Mouse (Mus musculus): ENCODE results near the gene Oscar. TPM values are rescaled to one million over a fixed set of nuclear protein-coding genes. Genes with fewer than 3 reads are reported as not detected.

Oscar gene
- total RNA-seq (2021): under 1 TPM; 0.52 to 0.81 TPM

DNA sequence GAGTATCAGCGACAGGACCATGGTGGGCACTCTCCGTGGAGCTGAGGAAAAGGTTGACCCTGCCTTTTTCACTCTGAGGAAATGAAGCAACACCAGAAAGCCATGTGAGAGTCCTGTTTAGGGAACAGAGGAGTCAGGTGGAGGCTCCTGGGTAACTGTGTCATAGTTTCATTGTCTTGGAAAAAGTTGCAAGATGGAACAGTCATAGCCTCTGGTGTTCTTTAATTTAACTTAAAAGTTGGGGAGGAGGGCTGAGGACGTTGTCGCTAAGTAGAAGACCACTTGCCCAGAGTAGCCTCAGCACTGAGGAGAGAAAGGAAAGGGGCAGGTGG is at the start of gene Oscar:
Gene Oscar (minus strand): TSS at position 101 of the 332 bp plus-strand sequence.
- no peak for DNase-seq

- peak; percentile 97 for DNase-seq
These were observed 49.5 kb upstream of the Oscar start, which contains the start of gene Leng1 for GRCm38 (mm10) chr7:3665215-3666114. Gene Leng1 (minus strand): TSS chr7:3665840.

DNA sequence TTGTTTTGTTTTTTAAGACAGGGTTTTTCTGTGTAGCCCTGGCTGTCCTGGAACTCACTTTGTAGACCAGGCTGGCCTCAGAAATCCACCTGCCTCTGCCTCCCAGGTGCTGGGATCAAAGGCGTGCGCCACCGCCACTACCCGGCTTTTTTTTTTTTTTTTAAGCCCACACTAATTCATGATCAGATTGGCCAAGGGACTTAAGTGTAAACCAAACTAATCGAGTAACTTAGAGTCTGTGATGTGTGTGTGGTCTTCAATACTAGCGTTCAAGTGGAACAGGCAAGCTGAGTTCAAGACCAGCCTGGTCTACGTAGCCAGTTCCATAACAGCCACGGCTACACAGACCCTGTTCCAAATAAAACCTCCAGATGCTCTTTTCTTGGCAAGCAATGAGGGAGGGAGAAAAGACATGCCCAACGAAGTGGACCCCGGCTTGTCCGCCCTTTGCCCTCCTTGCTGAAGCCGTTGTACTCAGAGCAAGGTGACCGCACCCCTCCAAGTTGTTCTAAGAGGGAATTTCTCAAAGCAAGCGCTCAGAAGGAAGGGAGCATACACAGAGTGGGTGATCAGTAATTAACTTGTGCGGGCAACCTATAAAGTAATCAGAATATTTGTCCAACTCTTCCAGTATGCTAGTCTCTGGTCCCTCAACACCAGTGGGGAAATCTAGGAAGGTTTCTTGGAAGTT is 48.7 kb upstream of the Oscar start:
- peak; percentile 24 for DNase-seq

- DNase-seq: no peak
These were observed 42.6 kb upstream of the Oscar start for GRCm38 (mm10) chr7:3658578-3658977.

DNA sequence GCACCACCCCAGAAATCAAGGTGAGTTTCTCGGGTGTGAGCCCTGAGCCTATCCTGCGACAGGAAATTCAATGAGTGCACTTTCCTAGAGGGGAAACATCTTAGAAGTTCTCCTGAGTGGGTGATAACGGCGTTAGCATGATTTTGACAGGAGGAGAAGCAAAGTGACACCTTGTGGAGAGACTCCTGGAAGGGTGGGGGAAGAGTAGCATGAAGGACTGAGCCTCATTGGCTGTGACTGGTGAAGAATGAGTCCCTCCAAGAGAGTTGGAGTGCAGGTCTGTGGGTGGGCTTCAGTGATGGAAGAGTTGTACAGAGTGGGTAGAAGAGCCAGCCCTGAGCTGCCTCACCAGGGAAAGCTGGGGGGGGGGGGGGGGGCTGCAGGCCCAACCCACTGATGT is 41.0 kb upstream of the Oscar start:
- DNase-seq: no peak

DNA sequence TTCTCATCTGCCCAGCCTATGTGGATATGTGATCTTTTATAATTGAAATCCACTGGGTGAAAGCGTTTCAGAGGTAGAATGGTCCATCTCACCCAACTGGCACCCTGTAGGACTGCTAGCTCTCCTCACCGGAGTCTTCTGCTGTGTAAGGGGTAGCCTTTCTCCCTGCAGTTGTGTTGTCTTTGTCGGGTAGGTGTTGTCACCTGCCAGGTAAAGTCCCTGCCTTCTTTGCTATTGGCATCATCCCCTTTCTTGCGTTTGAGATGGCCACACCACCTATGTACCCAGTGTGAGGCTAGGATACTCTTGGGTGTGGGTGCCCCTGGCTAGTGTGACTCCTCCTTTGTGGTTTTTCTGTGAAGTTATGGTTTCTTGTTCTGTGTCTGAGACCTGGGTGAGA is 30.7 kb upstream of the Oscar start:
- DNase-seq: no peak

- no peak for DNase-seq
These were observed 30.2 kb upstream of the Oscar start for GRCm38 (mm10) chr7:3646188-3646587.

DNA sequence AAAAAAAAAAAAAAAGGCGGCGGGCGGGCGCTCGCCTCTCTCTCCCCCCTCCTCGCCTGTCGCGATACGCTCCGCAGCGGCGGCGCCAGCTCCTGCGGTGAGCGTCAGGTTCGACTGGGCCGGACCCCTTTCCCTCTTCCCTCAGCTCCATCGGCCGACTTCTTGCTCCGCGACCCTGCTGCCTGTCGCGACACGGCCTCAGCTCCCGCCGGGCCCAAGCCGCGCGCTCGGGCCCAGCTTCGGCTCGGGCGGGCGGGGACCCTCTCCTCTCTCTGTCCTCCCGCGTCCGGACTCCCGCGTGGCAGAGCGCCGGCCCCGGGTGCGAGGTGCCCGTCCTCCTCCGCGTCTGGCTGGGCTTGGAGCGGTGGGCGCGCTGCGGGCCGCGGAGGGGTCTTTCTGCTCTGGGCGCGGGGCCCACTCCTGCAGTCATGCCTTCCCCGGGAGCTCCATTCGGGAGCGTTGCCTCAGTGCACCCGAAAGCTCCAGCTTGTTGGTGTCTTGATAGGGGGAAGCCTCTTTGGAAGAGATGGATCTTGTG is 29.6 kb upstream of the Oscar start:
- no peak for DNase-seq

DNA sequence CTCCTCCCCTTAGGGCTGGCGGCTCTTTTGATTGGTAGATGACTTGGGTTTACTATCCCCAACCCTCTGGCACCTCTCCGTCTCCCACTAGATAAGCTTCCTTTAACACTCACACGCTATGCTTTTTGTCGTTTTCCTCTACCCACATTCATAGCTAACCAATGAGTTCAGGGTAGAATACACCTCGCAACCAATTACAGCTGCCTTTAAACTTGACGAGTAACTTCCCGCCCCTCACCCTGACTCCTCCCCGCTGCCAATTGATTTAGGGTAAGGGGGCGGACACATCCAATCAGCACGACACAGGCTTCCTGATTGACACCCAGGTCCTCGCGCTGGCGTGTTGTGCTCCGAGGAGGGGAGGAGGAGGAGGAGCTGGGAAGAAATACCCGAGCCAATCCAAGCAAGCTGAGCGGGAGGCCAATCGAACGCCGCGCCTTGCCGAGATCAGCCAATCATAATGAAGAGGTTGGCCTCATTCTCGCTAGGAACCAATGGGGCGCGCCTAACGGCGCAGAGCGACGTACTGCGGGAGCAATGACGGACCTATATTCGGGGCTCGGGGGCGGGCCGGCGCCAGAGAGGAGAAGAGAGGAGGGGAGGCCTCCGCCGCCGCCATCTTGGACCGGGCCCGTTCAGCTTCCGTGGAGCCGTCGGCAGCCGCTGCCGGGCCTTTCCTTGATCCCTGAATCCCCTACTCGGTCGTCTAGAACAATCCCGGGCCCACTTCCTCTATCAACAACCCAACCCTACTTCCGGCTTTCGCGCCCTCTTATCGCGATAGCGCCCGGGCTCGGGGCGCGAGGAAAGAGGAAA is 28.9 kb upstream of the Oscar start, which contains the start of gene Cnot3:
Gene Cnot3 (plus strand): TSS at position 597 of the 816 bp plus-strand sequence.
- peak; percentile 98 for DNase-seq

GRCm38 (mm10) chr7:3644348-3644671 is 28.4 kb upstream of the Oscar start:
- DNase-seq: no peak

DNA sequence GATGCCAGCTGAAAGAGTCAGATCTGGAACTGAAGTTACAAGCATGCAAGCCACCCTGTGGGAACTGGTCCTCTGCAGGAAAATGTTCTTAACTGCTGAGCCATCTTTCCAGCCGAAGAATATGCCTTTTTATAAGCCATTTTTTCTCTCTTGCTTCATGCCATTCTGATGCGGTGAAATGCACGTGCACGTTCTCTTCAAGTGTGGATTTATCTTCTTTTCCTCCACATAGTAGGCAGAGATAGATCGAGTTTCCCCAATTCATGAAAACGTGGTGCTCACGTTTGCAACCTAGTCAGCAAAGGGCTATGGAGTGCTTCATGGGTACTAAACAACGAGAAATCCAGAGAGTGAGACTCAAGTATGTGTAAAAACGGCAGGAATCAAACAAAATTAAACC is 27.9 kb upstream of the Oscar start:
- no peak for DNase-seq

GRCm38 (mm10) chr7:3643412-3643811 is 27.5 kb upstream of the Oscar start:
- DNase-seq: no peak

DNA sequence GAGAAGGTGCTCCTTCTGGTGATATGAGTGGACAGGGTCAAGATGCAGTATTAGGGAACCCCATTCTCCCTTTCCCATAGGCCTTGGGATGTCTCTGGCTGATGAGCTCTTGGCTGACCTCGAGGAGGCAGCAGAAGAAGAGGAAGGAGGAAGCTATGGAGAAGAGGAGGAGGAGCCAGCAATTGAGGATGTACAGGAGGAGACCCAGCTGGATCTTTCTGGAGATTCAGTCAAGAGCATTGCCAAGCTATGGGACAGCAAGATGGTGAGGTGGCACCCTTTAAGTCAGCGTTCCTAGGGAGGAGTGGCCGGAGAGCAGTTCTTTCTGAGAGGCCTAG is 14.5 kb upstream of the Oscar start:
- DNase-seq: no peak

DNA sequence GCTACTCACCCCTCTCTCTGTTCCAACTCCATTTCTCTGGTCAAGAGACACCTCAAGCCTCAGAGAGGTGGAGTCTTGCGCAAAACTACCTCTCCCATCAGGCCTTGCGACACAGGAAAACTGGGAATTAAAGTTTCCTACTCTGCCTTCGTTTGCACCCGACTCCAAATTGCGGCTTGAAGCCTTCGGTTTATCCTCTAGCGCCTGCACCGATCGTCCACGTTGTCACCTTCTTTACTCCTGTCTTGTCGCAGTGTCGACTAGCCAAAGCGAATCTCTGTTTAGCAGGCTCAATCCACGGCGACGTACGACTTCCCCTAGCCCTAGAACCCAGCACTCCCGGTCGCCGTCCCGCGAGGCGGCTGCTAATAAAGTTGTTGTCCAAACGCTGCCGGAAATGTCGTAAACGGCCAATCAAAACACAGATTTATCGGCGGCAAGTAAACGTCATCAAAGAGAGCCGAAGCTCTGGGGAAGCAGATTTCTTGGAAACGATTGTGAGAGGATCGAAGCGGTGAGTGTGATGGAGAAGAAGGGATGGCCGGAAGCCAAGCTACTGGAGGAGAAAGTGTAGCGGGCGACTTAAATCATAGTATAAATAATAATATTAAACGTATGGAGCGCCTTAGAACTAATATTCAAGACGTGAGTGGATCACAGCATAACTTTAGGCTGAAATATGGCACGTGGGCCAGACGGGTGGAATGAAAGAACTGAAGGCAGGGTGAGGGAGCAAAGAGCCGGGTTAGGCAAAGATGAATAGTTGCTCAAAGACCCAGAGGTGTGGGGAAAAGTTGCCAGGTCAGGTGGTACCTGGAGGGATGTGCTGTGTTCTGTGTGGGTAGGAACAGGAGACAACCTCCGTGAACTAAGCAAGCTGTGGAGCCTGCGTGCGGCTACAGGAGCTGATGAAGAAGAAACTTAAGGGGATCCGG is 13.9 kb upstream of the Oscar start, which contains the start of the genes Tfpt and Prpf31:
Gene Tfpt (minus strand): TSS at position 387 of the 935 bp plus-strand sequence.
Gene Prpf31 (plus strand): TSS at position 443 of the 935 bp plus-strand sequence.
- DNase-seq: peak; percentile 91

DNA sequence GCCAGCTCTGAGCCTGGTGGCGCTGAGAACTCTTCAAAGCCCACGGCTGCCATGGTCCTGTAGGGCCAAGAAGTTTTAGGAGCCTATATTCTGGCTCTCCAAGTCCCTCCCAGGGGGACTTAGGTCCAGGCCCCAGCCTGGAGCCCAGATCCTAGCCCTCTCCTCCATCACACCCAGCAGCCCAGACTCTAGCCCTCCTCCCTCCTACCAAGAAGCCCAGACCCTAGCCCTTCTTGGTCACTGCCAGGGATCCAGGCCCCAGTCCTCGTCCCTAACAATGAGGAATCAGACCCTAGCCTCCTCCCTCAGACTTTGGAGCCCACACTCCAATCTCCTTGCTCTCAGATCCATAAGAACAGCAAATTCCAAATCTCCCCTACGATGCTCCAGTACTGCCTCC is 13.1 kb upstream of the Oscar start:
- DNase-seq: no peak

GRCm38 (mm10) chr7:3617242-3617995 is 1.5 kb upstream of the Oscar start, which contains the start of gene Ndufa3:
Gene Ndufa3 (plus strand): TSS chr7:3617373.
- peak; percentile 88 for DNase-seq

GRCm38 (mm10) chr7:3616389-3617241 is 658 bp upstream of the Oscar start:
- no peak for DNase-seq

DNA sequence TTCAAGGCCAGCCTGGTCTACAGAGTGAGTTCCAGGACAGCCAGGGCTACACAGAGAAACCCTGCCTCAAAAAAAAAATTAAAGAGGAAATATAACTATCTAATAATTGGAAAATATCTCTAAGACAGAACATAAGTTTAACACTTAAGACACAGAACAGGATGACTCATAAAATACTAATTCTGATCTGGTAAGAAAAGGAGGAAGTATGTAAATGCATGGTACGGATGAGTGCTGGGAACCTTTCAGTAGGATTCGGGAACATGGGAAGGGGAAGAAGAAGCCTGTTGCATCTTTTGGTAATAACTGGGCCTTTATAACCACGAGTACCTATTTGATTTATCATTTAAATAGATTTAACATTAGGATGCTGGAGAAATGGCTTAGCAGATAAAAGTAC is 1.9 kb downstream of the Oscar start:
- DNase-seq: no peak

DNA sequence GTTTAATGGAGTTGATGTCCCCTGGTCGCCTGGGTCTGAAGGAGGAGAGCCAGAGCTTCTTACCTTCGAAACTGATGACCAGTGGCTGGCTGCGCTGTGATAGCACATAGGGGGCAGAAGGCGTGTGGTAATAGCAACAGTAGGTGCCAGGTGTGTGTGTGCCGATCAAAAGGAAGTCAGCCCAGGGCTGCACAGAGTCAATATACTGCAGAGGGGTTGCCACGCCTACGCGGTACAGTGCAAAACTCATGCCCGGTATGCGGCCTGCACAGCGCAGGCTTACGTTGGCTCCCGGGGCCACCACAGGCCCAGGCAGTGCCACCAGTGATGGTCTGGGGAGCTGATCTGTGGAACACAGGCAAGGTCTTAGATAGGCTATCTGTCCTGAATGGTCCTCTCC is 5.0 kb downstream of the Oscar start:
- DNase-seq: no peak

DNA sequence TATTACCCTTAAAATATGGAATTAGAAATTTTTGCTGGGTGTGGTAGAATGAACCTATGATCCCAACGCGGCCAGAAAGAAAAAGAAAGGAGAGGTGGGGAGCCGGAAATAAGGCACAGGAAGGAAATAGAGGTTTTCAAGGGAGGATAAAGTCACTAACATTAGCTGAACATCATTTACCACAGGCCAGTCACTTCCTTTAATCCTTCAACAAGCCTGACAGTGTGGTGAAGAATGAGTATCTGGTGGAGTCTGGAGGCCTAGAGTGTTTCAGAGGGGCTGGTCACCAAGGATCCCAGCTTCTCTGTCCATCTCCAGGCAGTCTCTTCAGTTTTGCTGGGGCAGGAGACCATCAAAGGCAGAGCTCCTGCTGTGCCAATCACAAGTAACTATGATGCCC is 5.5 kb downstream of the Oscar start:
- DNase-seq: no peak
